Mouse (Mus musculus) kidney, embryonic 14.5 days (tissue): ENCODE results near the gene Shb. TPM values are rescaled to one million over a fixed set of nuclear protein-coding genes. Genes with fewer than 3 reads are reported as not detected.
"Not testable (repeated sequence)": the region's sequence is repeated elsewhere in the genome, so short reads cannot be mapped to it uniquely, and the experiment has no call there.

Source experiments
- ATAC-seq: fragments of 200-750 bp; cut with Nextera tagmentation; 2 replicates; pipeline ENCODE4 v1.8.0; 2017; ENCODE audit warnings: moderate number of reproducible peaks, mild to moderate bottlenecking, moderate TSS enrichment, moderate library complexity; ENCODE audit not compliant: low FRiP score, low TSS enrichment
- H3K27ac ChIP-seq: fragments of 300-500 bp; sonication (generic); 2 replicates; pipeline ENCODE4 v1.5.1; 2014; ENCODE audit warnings: low read depth, mild to moderate bottlenecking, low read length, moderate library complexity, mixed read lengths
- H3K27me3 ChIP-seq: fragments of 300-500 bp; sonication (generic); 2 replicates; pipeline ENCODE4 v1.6.1; 2014; ENCODE audit warnings: mild to moderate bottlenecking, low read length; ENCODE audit not compliant: control insufficient read depth, insufficient read depth
- H3K36me3 ChIP-seq: fragments of 300-500 bp; sonication (generic); 2 replicates; pipeline ENCODE4 v1.6.1; 2014; ENCODE audit warnings: low read length, mixed read lengths; ENCODE audit not compliant: control insufficient read depth, insufficient read depth
- H3K4me1 ChIP-seq: fragments of 300-500 bp; sonication (generic); 2 replicates; pipeline ENCODE4 v1.6.1; 2014; ENCODE audit warnings: low read length, mixed read lengths; ENCODE audit not compliant: control insufficient read depth, insufficient read depth
- H3K4me2 ChIP-seq: fragments of 300-500 bp; sonication (generic); replicated peaks from 2 replicates; pipeline ENCODE4 v1.6.1; 2014; ENCODE audit warnings: low read depth, mild to moderate bottlenecking, low read length
- H3K4me3 ChIP-seq: fragments of 300-500 bp; sonication (generic); 2 replicates; pipeline ENCODE4 v1.5.1; 2014; ENCODE audit warnings: mild to moderate bottlenecking, low read length
- H3K9ac ChIP-seq: fragments of 300-500 bp; sonication (generic); 2 replicates; pipeline ENCODE4 v1.6.1; 2014; ENCODE audit warnings: low read depth, mild to moderate bottlenecking, low read length, moderate library complexity
- H3K9me3 ChIP-seq: fragments of 300-500 bp; sonication (generic); 2 replicates; pipeline ENCODE4 v1.6.1; 2016; ENCODE audit warnings: low read length; ENCODE audit not compliant: control insufficient read depth
- WGBS: fragments of 180-500 bp; shearing (Covaris S2); extraction: QIAGEN DNeasy Blood & Tissue Kit; methylation state at CpG from one replicate; pipeline ENCODE4 v1.1.7; 2014; 5-methylcytosine and 5-hydroxymethylcytosine counted together
- microRNA-seq: library from miRNA; unstranded; fragments of <30 nt; microRNA quantifications from one replicate; pipeline ENCODE4, GENCODE M21; 2016
- polyA plus RNA-seq: library from polyadenylated mRNA; unstranded; fragments of >200 nt; fragmentation: Nextera tagmentation; extraction: Ambion mirVana; gene quantifications from 2 replicates; pipeline ENCODE4 v1.2.1, GENCODE M21; 2014

The Shb gene
- polyA plus RNA-seq, 1 experiment from 2014 or later, result 6.1 TPM

GRCm38 (mm10) chr4:45392099-45392498 lies 140.2 kb downstream of the Shb start:
- Histone ChIP-seq H3K4me2 (no peak overlapping the region), H3K27ac (no peak overlapping the region), H3K4me1 (no peaks in the 10 kb centered on the region), H3K27me3 (no peaks in the 10 kb centered on the region), H3K4me3 (no peak overlapping the region), H3K36me3 (peaks cover 4% of the 10 kb centered on the region; the same call in 1 of the 2 replicates), H3K9me3 (no peaks in the 10 kb centered on the region), H3K9ac (no peak overlapping the region)
- no peak for ATAC-seq
- 74% methylated on average over 4 of the region's 4 CpGs for WGBS

GRCm38 (mm10) chr4:45387296-45387695 lies 145.0 kb downstream of the Shb start:
- not testable (repeated sequence) for H3K4me2 ChIP-seq, H3K36me3 ChIP-seq, H3K9me3 ChIP-seq, H3K27ac ChIP-seq, H3K4me1 ChIP-seq, ATAC-seq, H3K9ac ChIP-seq, H3K4me3 ChIP-seq, H3K27me3 ChIP-seq
- 97% methylated on average over 5 of the region's 5 CpGs for WGBS

- H3K4me2 ChIP-seq, ATAC-seq, H3K4me1 ChIP-seq, H3K36me3 ChIP-seq, H3K9me3 ChIP-seq, H3K4me3 ChIP-seq, H3K27ac ChIP-seq, H3K9ac ChIP-seq, H3K27me3 ChIP-seq: not testable (repeated sequence)
- 83% methylated on average over 2 of the region's 2 CpGs for WGBS
Observed at GRCm38 (mm10) chr4:45382133-45382532, 150.1 kb downstream of the Shb start.

- WGBS, result 83% methylated on average over 10 of the region's 10 CpGs
- H3K27ac ChIP-seq, H3K4me3 ChIP-seq, H3K4me2 ChIP-seq, H3K36me3 ChIP-seq, H3K4me1 ChIP-seq, H3K27me3 ChIP-seq, H3K9ac ChIP-seq, ATAC-seq, H3K9me3 ChIP-seq: not testable (repeated sequence)
Observed at GRCm38 (mm10) chr4:45380903-45381580, 151.2 kb downstream of the Shb start.

- H3K9ac ChIP-seq, result no peak overlapping the region
- H3K27me3 ChIP-seq, result no peaks in the 10 kb centered on the region
- no peak overlapping the region for H3K4me3 ChIP-seq
- H3K27ac ChIP-seq, result no peak overlapping the region
- no peak for ATAC-seq
- WGBS, result 82% methylated on average over 4 of the region's 4 CpGs
- H3K9me3 ChIP-seq, result no peaks in the 10 kb centered on the region
- H3K4me2 ChIP-seq, result no peak overlapping the region
- H3K4me1 ChIP-seq, result 0 out of 2 replicates have a peak, but pooled peaks cover 3% of the 10 kb centered on the region
- H3K36me3 ChIP-seq, result peaks cover 37% of the 10 kb centered on the region
Observed at GRCm38 (mm10) chr4:45376573-45376972, 155.7 kb downstream of the Shb start.

GRCm38 (mm10) chr4:45374879-45375278 lies 157.4 kb downstream of the Shb start:
- 17% methylated on average over 5 of the region's 5 CpGs for WGBS

More at GRCm38 (mm10) chr4:45374879-45375278, 157.4 kb downstream of the Shb start:
- no peak overlapping the region for H3K27ac ChIP-seq
- H3K36me3 ChIP-seq, result peaks cover 45% of the 10 kb centered on the region
- H3K4me1 ChIP-seq, result 0 out of 2 replicates have a peak, but pooled peaks cover 3% of the 10 kb centered on the region
- no peak overlapping the region for H3K4me3 ChIP-seq
- no peaks in the 10 kb centered on the region for H3K9me3 ChIP-seq
- no peak overlapping the region for H3K9ac ChIP-seq
- H3K4me2 ChIP-seq, result no peak overlapping the region
- no peak for ATAC-seq
- no peaks in the 10 kb centered on the region for H3K27me3 ChIP-seq

Small RNA genes lying within 50 kb of the gene (microRNA-seq; reads per million reads assigned to microRNA genes)
- gene Gm22518 (not detected), gene Gm25692 (not detected)

Other genes starting within 250 kb of the Shb start
- gene Trmt10b, start 235.3 kb downstream of the Shb start, polyA plus RNA-seq, result 20.6 and 23.1 TPM in 2 replicates
- gene Dcaf10, start 190.4 kb downstream of the Shb start, polyA plus RNA-seq, result 12.1 and 14.6 TPM in 2 replicates
- 97.4 and 112 TPM in 2 replicates for gene Exosc3, start 189.7 kb downstream of the Shb start, polyA plus RNA-seq
- 52.4 and 71.6 TPM in 2 replicates for gene Slc25a51, start 123.7 kb downstream of the Shb start, polyA plus RNA-seq